Mouse (Mus musculus) ES-Bruce4 (cell line): ENCODE measurements around the gene Tinag. TPM values are rescaled to one million over a fixed set of nuclear protein-coding genes. Genes with fewer than 3 reads are reported as not detected.

Source experiments
- H3K27ac ChIP-seq: 2 replicates; pipeline ENCODE4 v1.5.1; 2012; ENCODE audit warnings: low read length, inconsistent platforms; ENCODE audit not compliant: insufficient read depth
- H3K27me3 ChIP-seq: 2 replicates; pipeline ENCODE4 v1.6.1; 2012; ENCODE audit warnings: mild to moderate bottlenecking, low read length, inconsistent platforms; ENCODE audit not compliant: control insufficient read depth, poor library complexity, insufficient read depth, severe bottlenecking
- H3K36me3 ChIP-seq: 2 replicates; pipeline ENCODE4 v1.6.1; 2012; ENCODE audit warnings: inconsistent platforms, mild to moderate bottlenecking, low read length, moderate library complexity; ENCODE audit not compliant: control insufficient read depth, poor library complexity, insufficient read depth, severe bottlenecking
- H3K4me1 ChIP-seq: one replicate; pipeline ENCODE4 v1.8.1; 2011; ENCODE audit warnings: low read length; ENCODE audit not compliant: control insufficient read depth, insufficient read depth
- H3K4me3 ChIP-seq: 2 replicates; pipeline ENCODE4 v1.5.1; 2011; ENCODE audit warnings: low read depth, mild to moderate bottlenecking, low read length
- H3K9ac ChIP-seq: 2 replicates; pipeline ENCODE4 v1.6.1; 2012; ENCODE audit warnings: low read depth, mild to moderate bottlenecking, inconsistent platforms; ENCODE audit not compliant: poor library complexity, severe bottlenecking
- H3K9me3 ChIP-seq: replicated peaks from 2 replicates; pipeline ENCODE4 v1.6.1; 2012; ENCODE audit warnings: mild to moderate bottlenecking, low read length, inconsistent platforms; ENCODE audit not compliant: control insufficient read depth, poor library complexity, insufficient read depth, severe bottlenecking
- CTCF ChIP-seq: IDR thresholded peaks from one replicate; pipeline ENCODE4 v1.8.1; 2011; ENCODE audit warnings: low read depth, low read length
- EP300 ChIP-seq: IDR thresholded peaks from 2 replicates; pipeline ENCODE4 v1.6.1; 2011; ENCODE audit warnings: low read depth, low read length; ENCODE audit not compliant: insufficient read depth
- POLR2A ChIP-seq: IDR thresholded peaks from one replicate; pipeline ENCODE4 v1.8.1; 2011; ENCODE audit warnings: low read length; ENCODE audit not compliant: insufficient read depth
- polyA plus RNA-seq: library from polyadenylated mRNA; stranded (reverse); fragments of >200 nt; gene quantifications from 2 replicates; pipeline ENCODE4 v1.2.4, GENCODE M21; 2011; ENCODE audit warnings: low read depth; ENCODE audit not compliant: missing spikeins, insufficient read depth, insufficient read length

Tinag gene
- polyA plus RNA-seq, 1 experiment = not detected

- Histone ChIP-seq H3K9ac (no peak overlapping the region), H3K27ac (no peak overlapping the region), H3K9me3 (no peaks in the 10 kb centered on the region), H3K27me3 (no peaks in the 10 kb centered on the region), H3K4me1 (no peaks in the 10 kb centered on the region), H3K4me3 (no peak overlapping the region), H3K36me3 (no peaks in the 10 kb centered on the region)
- TF ChIP-seq CTCF (no peak), POLR2A (no peak), EP300 (no peak)
Observed at GRCm38 (mm10) chr9:77046067-77046715, 597 bp upstream of the Tinag start.

GRCm38 (mm10) chr9:77035361-77035760, 10.2 kb downstream of the Tinag start:
- TF ChIP-seq POLR2A = no peak
- no peak for TF ChIP-seq CTCF
- no peak for TF ChIP-seq EP300

GRCm38 (mm10) chr9:77032430-77033154, 13.0 kb downstream of the Tinag start:
- no peaks in the 10 kb centered on the region for H3K4me1 ChIP-seq
- TF ChIP-seq EP300 (no peak), CTCF (no peak), POLR2A (no peak)
- no peaks in the 10 kb centered on the region for H3K27me3 ChIP-seq
- H3K9me3 ChIP-seq = no peaks in the 10 kb centered on the region
- no peak overlapping the region for H3K9ac ChIP-seq
- H3K4me3 ChIP-seq = no peak overlapping the region
- H3K36me3 ChIP-seq = no peaks in the 10 kb centered on the region
- H3K27ac ChIP-seq = no peak overlapping the region

More at GRCm38 (mm10) chr9:77035361-77035760, 10.2 kb downstream of the Tinag start:
- no peaks in the 10 kb centered on the region for H3K4me1 ChIP-seq
- H3K4me3 ChIP-seq = no peak overlapping the region
- no peaks in the 10 kb centered on the region for H3K9me3 ChIP-seq
- H3K27me3 ChIP-seq = no peaks in the 10 kb centered on the region
- H3K27ac ChIP-seq = no peak overlapping the region
- no peak overlapping the region for H3K9ac ChIP-seq
- H3K36me3 ChIP-seq = no peaks in the 10 kb centered on the region

- Histone ChIP-seq H3K27ac (no peak overlapping the region), H3K4me3 (no peak overlapping the region)
- TF ChIP-seq POLR2A = no peak
- TF ChIP-seq EP300 = no peak
- TF ChIP-seq CTCF = no peak
Observed at GRCm38 (mm10) chr9:77025271-77025670, 20.3 kb downstream of the Tinag start.

GRCm38 (mm10) chr9:77018935-77019334, 26.7 kb downstream of the Tinag start:
- no peaks in the 10 kb centered on the region for H3K36me3 ChIP-seq
- no peak overlapping the region for H3K27ac ChIP-seq
- H3K4me1 ChIP-seq = no peaks in the 10 kb centered on the region
- no peaks in the 10 kb centered on the region for H3K9me3 ChIP-seq
- no peaks in the 10 kb centered on the region for H3K27me3 ChIP-seq
- H3K4me3 ChIP-seq = no peak overlapping the region
- TF ChIP-seq POLR2A = no peak
- TF ChIP-seq CTCF = no peak
- TF ChIP-seq EP300 = no peak
- H3K9ac ChIP-seq = no peak overlapping the region

More at GRCm38 (mm10) chr9:77025271-77025670, 20.3 kb downstream of the Tinag start:
- H3K4me1 ChIP-seq = no peaks in the 10 kb centered on the region
- no peaks in the 10 kb centered on the region for H3K27me3 ChIP-seq
- H3K36me3 ChIP-seq = no peaks in the 10 kb centered on the region
- no peaks in the 10 kb centered on the region for H3K9me3 ChIP-seq
- no peak overlapping the region for H3K9ac ChIP-seq

GRCm38 (mm10) chr9:76996021-76996420, 49.6 kb downstream of the Tinag start:
- Histone ChIP-seq H3K36me3 (no peaks in the 10 kb centered on the region), H3K4me3 (no peak overlapping the region), H3K27ac (no peak overlapping the region), H3K9ac (no peak overlapping the region), H3K4me1 (no peaks in the 10 kb centered on the region), H3K27me3 (no peaks in the 10 kb centered on the region), H3K9me3 (no peaks in the 10 kb centered on the region)
- TF ChIP-seq CTCF (no peak), EP300 (no peak), POLR2A (no peak)
